Mouse (Mus musculus) left cerebral cortex, adult 2 months (tissue): ENCODE data around the gene Hsd17b14. TPM values are rescaled to one million over a fixed set of nuclear protein-coding genes. Genes with fewer than 3 reads are reported as not detected.
A peak's percentile ranks its signal among the peaks of the same experiment; 100 is the strongest.

Source experiments
- DNase-seq, 2 experiments: peaks; one replicate each; pipeline ENCODE4 v3.0.0; 2021 to 2022; ENCODE audit warnings: low spot score in 2 of 2, mixed read lengths in 1 of 2; ENCODE audit errors: extremely low spot score in 1 of 2
- H3K27ac ChIP-seq: fragments of 200-600 bp; 2 replicates; pipeline ENCODE4 v1.8.1; 2022
- H3K4me3 ChIP-seq: fragments of 200-600 bp; 2 replicates; pipeline ENCODE4 v1.8.1; 2022
- CTCF ChIP-seq: fragments of 200-600 bp; IDR thresholded peaks from 2 replicates; pipeline ENCODE4 v1.8.1; 2022; ENCODE audit warnings: antibody characterized with exemption, mild to moderate bottlenecking, moderate library complexity
- intact Hi-C: fragments of 180-260 bp; cut with DNase I; formaldehyde crosslinking; loops from one replicate; pipeline ENCODE4 v1.15.1; 2025
- total RNA-seq, 2 experiments: library from RNA; stranded (reverse); gene quantifications; 2 replicates each; pipeline ENCODE4 v1.2.3; 2021

The Hsd17b14 gene
- total RNA-seq, 2 experiments from 2014 or later = 0.61 to 0.68 TPM

GRCm38 (mm10) chr7:45593118-45593815 is 38.6 kb downstream of the Hsd17b14 start:
- intact Hi-C loops = loop anchor here (2.0 kb wide), 2 partner anchors 32 to 90 kb away; no protein-coding TSS in a partner anchor
- TF ChIP-seq CTCF = peak; percentile 100
- H3K4me3 ChIP-seq = no peak overlapping the region
- peak; percentile 55 to 76 for DNase-seq
- H3K27ac ChIP-seq = no peak overlapping the region

- Histone ChIP-seq H3K4me3 (no peak overlapping the region), H3K27ac (no peak overlapping the region)
- TF ChIP-seq CTCF = no peak
- no peak for DNase-seq
- intact Hi-C loops = loop anchor here (5.0 kb wide), 1 partner anchor 342 kb away; no protein-coding TSS in a partner anchor
These were observed 40.5 kb downstream of the Hsd17b14 start for GRCm38 (mm10) chr7:45595176-45595575.

GRCm38 (mm10) chr7:45596107-45596506 is 41.4 kb downstream of the Hsd17b14 start:
- intact Hi-C loops = loop anchor here (5.0 kb wide), 1 partner anchor 341 kb away; no protein-coding TSS in a partner anchor

GRCm38 (mm10) chr7:45597013-45597412 is 42.3 kb downstream of the Hsd17b14 start:
- no peak for TF ChIP-seq CTCF
- intact Hi-C loops = loop anchor here (1.0 to 5.0 kb wide), 2 partner anchors 13 to 340 kb away; no protein-coding TSS in a partner anchor
- no peak for DNase-seq
- Histone ChIP-seq H3K27ac (no peak overlapping the region), H3K4me3 (no peak overlapping the region)

More at GRCm38 (mm10) chr7:45596107-45596506, 41.4 kb downstream of the Hsd17b14 start:
- no peak for DNase-seq
- Histone ChIP-seq H3K4me3 (no peak overlapping the region), H3K27ac (no peak overlapping the region)
- TF ChIP-seq CTCF = no peak

GRCm38 (mm10) chr7:45597527-45597926 is 42.8 kb downstream of the Hsd17b14 start:
- no peak for TF ChIP-seq CTCF
- intact Hi-C loops = loop anchor here (1.0 to 5.0 kb wide), 2 partner anchors 13 to 340 kb away; no protein-coding TSS in a partner anchor
- no peak for DNase-seq
- H3K4me3 ChIP-seq = no peak overlapping the region
- H3K27ac ChIP-seq = no peak overlapping the region

GRCm38 (mm10) chr7:45598960-45599879 is 44.5 kb downstream of the Hsd17b14 start:
- Histone ChIP-seq H3K4me3 (no peak overlapping the region), H3K27ac (no peak overlapping the region)
- intact Hi-C loops = loop anchor here (5.0 kb wide), 1 partner anchor 338 kb away; no protein-coding TSS in a partner anchor
- TF ChIP-seq CTCF = no peak
- DNase-seq = no peak

- intact Hi-C loops = no loop called here
- DNase-seq = no peak
- TF ChIP-seq CTCF = no peak
- H3K4me3 ChIP-seq = no peak overlapping the region
- H3K27ac ChIP-seq = no peak overlapping the region
These were observed 51.1 kb downstream of the Hsd17b14 start for GRCm38 (mm10) chr7:45605704-45606289.

GRCm38 (mm10) chr7:45609511-45609910 is 54.8 kb downstream of the Hsd17b14 start:
- intact Hi-C loops = no loop called here
- no peak for DNase-seq
- Histone ChIP-seq H3K27ac (no peak overlapping the region), H3K4me3 (no peak overlapping the region)
- no peak for TF ChIP-seq CTCF

GRCm38 (mm10) chr7:45616277-45616676 is 61.6 kb downstream of the Hsd17b14 start:
- Histone ChIP-seq H3K4me3 (no peak overlapping the region), H3K27ac (no peak overlapping the region)
- TF ChIP-seq CTCF = no peak
- intact Hi-C loops = loop anchor here (5.0 kb wide), 1 partner anchor 41 kb away; no protein-coding TSS in a partner anchor
- no peak for DNase-seq

- intact Hi-C loops = loop anchor here (5.0 kb wide), 1 partner anchor 40 kb away; no protein-coding TSS in a partner anchor
- DNase-seq = peak in 1 of 2 experiments; percentile 25
- no peak within 1 kb of the TSS for H3K27ac ChIP-seq
- no peak for TF ChIP-seq CTCF
- peak within 1 kb of the TSS; percentile 14; the same call in 1 of the 2 replicates for H3K4me3 ChIP-seq
These were observed 62.5 kb downstream of the Hsd17b14 start, which contains the start of gene Fut1 for GRCm38 (mm10) chr7:45617042-45617695. Fut1 (plus strand) TSS chr7:45617289.

Other genes starting within 250 kb of the Hsd17b14 start
- 10 to 100 TPM; 18.5 to 24.6 TPM for gene Trpm4, start 221.1 kb upstream of the Hsd17b14 start, total RNA-seq
- under 1 TPM; 0.23 to 0.61 TPM for gene Hrc, start 219.6 kb upstream of the Hsd17b14 start, total RNA-seq
- gene Ppfia3, start 187.9 kb upstream of the Hsd17b14 start, total RNA-seq = 100 to 1,000 TPM; 156 to 159 TPM
- gene Lin7b, start 184.3 kb upstream of the Hsd17b14 start, total RNA-seq = 100 to 1,000 TPM; 156 to 178 TPM
- gene Snrnp70, start 159.2 kb upstream of the Hsd17b14 start, total RNA-seq = 100 to 1,000 TPM; 428 to 429 TPM
- not detected for gene Kcna7, start 149.2 kb upstream of the Hsd17b14 start, total RNA-seq
- gene Ntf5, start 141.2 kb upstream of the Hsd17b14 start, total RNA-seq = not detected
- not detected for gene Lhb, start 134.1 kb upstream of the Hsd17b14 start, total RNA-seq
- gene Gys1, start 120.0 kb upstream of the Hsd17b14 start, total RNA-seq = 10 to 100 TPM; 18.2 to 19.2 TPM
- 10 to 100 TPM; 34.4 to 39.9 TPM for gene Ruvbl2, start 116.8 kb upstream of the Hsd17b14 start, total RNA-seq
- gene Ftl1, start 95.0 kb upstream of the Hsd17b14 start, total RNA-seq = 100 to 1,000 TPM; 200 to 208 TPM
- 10 to 100 TPM; 66.9 to 67.4 TPM for gene Bax, start 88.0 kb upstream of the Hsd17b14 start, total RNA-seq
- under 1 TPM in 1 of 2 experiments, not detected in 1; 0.30 TPM for gene Tulp2, start 73.0 kb upstream of the Hsd17b14 start, total RNA-seq
- gene Gm45808, start 68.1 kb upstream of the Hsd17b14 start, total RNA-seq = 1 to 10 TPM; 1.5 to 2.0 TPM
- gene Dhdh, start 66.1 kb upstream of the Hsd17b14 start, total RNA-seq = 1 to 10 TPM; 3.7 to 4.8 TPM
- 100 to 1,000 TPM in 1 of 2 experiments, 10 to 100 TPM in 1; 95.4 to 106 TPM for gene Nucb1, start 44.5 kb upstream of the Hsd17b14 start, total RNA-seq
- 10 to 100 TPM; 25.2 to 29.3 TPM for gene Ppp1r15a, start 28.6 kb upstream of the Hsd17b14 start, total RNA-seq
- 1 to 10 TPM; 4.2 to 5.1 TPM for gene Plekha4, start 28.6 kb upstream of the Hsd17b14 start, total RNA-seq
- 10 to 100 TPM; 25.4 to 26.2 TPM for gene Bcat2, start 15.3 kb downstream of the Hsd17b14 start, total RNA-seq
- not detected for gene Fgf21, start 60.6 kb downstream of the Hsd17b14 start, total RNA-seq
- not detected for gene Fut1, start 62.4 kb downstream of the Hsd17b14 start, total RNA-seq
- gene Izumo1, start 66.9 kb downstream of the Hsd17b14 start, total RNA-seq = under 1 TPM in 1 of 2 experiments, not detected in 1; 0.34 TPM
- 1 to 10 TPM; 6.1 to 8.0 TPM for gene Rasip1, start 72.6 kb downstream of the Hsd17b14 start, total RNA-seq
- gene Mamstr, start 85.1 kb downstream of the Hsd17b14 start, total RNA-seq = 1 to 10 TPM; 3.5 to 3.9 TPM
- under 1 TPM in 1 of 2 experiments, not detected in 1; 0.11 TPM for gene Fut2, start 111.5 kb downstream of the Hsd17b14 start, total RNA-seq
- 1 to 10 TPM; 6.4 to 6.9 TPM for gene Ntn5, start 129.1 kb downstream of the Hsd17b14 start, total RNA-seq
- gene Sec1, start 139.5 kb downstream of the Hsd17b14 start, total RNA-seq = 1 to 10 TPM; 1.1 to 1.2 TPM
- gene Car11, start 144.9 kb downstream of the Hsd17b14 start, total RNA-seq = 100 to 1,000 TPM; 211 to 244 TPM
- 100 to 1,000 TPM in 1 of 2 experiments, 10 to 100 TPM in 1; 60.3 to 104 TPM for gene Dbp, start 150.2 kb downstream of the Hsd17b14 start, total RNA-seq
- 100 to 1,000 TPM; 318 to 325 TPM for gene Rpl18, start 160.6 kb downstream of the Hsd17b14 start, total RNA-seq
- gene Sphk2, start 163.1 kb downstream of the Hsd17b14 start, total RNA-seq = 10 to 100 TPM; 30.8 to 34.4 TPM
- under 1 TPM; 0.37 to 0.41 TPM for gene Fam83e, start 166.3 kb downstream of the Hsd17b14 start, total RNA-seq
- gene Spaca4, start 170.9 kb downstream of the Hsd17b14 start, total RNA-seq = not detected
- 100 to 1,000 TPM; 258 to 279 TPM for gene Lmtk3, start 228.8 kb downstream of the Hsd17b14 start, total RNA-seq
- gene Sult2b1, start 229.8 kb downstream of the Hsd17b14 start, total RNA-seq = 10 to 100 TPM; 11.3 to 13.6 TPM